Mouse (Mus musculus) cerebellum, adult 2 months (tissue): ENCODE measurements around the gene Anks1b.

Experiments
- CTCF ChIP-seq: fragments of 200-500 bp; IDR thresholded peaks from 2 replicates; pipeline ENCODE4 v1.5.1; 2011; ENCODE audit warnings: low read depth, mild to moderate bottlenecking, control low read depth, low read length, moderate library complexity, borderline replicate concordance; ENCODE audit not compliant: insufficient read depth
- POLR2A ChIP-seq: fragments of 200-500 bp; IDR thresholded peaks from 2 replicates; pipeline ENCODE4 v1.6.1; 2011; ENCODE audit warnings: low read length, control low read depth, borderline replicate concordance; ENCODE audit not compliant: insufficient read depth

DNA sequence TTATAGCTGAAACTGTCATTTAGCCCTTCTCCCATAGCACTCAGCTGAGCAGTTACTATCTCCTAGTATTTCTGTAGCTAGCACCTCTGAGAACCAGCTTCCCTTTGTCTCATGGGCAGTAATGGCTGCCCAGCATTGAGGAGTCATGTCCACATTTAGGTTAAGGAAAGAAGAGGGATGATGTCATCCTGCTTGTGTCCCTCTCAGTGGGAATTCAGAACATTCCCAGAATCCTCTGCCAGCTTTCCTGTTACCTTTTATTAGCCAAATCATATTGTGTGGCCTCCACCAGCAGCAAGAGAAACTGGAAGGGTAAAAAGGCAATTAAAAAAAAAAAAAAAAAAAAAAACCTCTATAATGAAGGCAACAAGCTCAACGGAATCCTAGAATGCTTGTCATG lies 851.6 kb downstream of the Anks1b start:
- TF ChIP-seq CTCF (no peak), POLR2A (no peak)
